Mouse (Mus musculus) brown adipose tissue, adult 24 weeks (tissue): ENCODE results near the gene Frmd3. TPM values are rescaled to one million over a fixed set of nuclear protein-coding genes. Genes with fewer than 3 reads are reported as not detected.
"Not testable (repeated sequence)": the region's sequence is repeated elsewhere in the genome, so short reads cannot be mapped to it uniquely, and the experiment has no call there.

Experiments used
- H3K27ac ChIP-seq: fragments of 200-500 bp; replicated peaks from 2 replicates; pipeline ENCODE4 v1.5.1; 2012; ENCODE audit warnings: low read depth, mild to moderate bottlenecking, low read length
- H3K4me1 ChIP-seq: fragments of 200-500 bp; 2 replicates; pipeline ENCODE4 v1.6.1; 2012; ENCODE audit warnings: low read length, mixed read lengths; ENCODE audit not compliant: control insufficient read depth, insufficient read depth, insufficient read length
- H3K4me3 ChIP-seq: fragments of 200-500 bp; 2 replicates; pipeline ENCODE4 v1.5.1; 2012; ENCODE audit warnings: low read depth, mild to moderate bottlenecking, low read length, moderate library complexity; ENCODE audit not compliant: insufficient read depth
- polyA plus RNA-seq: library from polyadenylated mRNA; stranded (reverse); fragments of >200 nt; gene quantifications from 2 replicates; pipeline ENCODE4 v1.2.4, GENCODE M21; 2012; ENCODE audit not compliant: missing spikeins, insufficient read depth, insufficient read length

Gene Frmd3
- 0.32 TPM in 1 of 2 replicates, not detected in the other for polyA plus RNA-seq

- Histone ChIP-seq H3K27ac (no peak within 1 kb of the TSS), H3K4me3 (peak within 1 kb of the TSS; percentile 34), H3K4me1 (no peaks in the 10 kb centered on the region)
Observed at GRCm38 (mm10) chr4:74013211-74014047, at the start of gene Frmd3. Gene Frmd3 (plus strand): TSS chr4:74013442.

GRCm38 (mm10) chr4:73980454-73980853 lies 32.8 kb upstream of the Frmd3 start:
- Histone ChIP-seq H3K4me1 (no peaks in the 10 kb centered on the region), H3K4me3 (no peak overlapping the region), H3K27ac (no peak overlapping the region)

- Histone ChIP-seq H3K4me3 (no peak overlapping the region), H3K4me1 (no peaks in the 10 kb centered on the region), H3K27ac (no peak overlapping the region)
Observed at GRCm38 (mm10) chr4:74012277-74012676, 965 bp upstream of the Frmd3 start.

GRCm38 (mm10) chr4:74012700-74013099 lies 542 bp upstream of the Frmd3 start:
- Histone ChIP-seq H3K4me3 (no peak overlapping the region), H3K4me1 (no peaks in the 10 kb centered on the region)

GRCm38 (mm10) chr4:74014048-74014500 lies 832 bp downstream of the Frmd3 start:
- Histone ChIP-seq H3K4me3 (no peak overlapping the region), H3K4me1 (no peaks in the 10 kb centered on the region), H3K27ac (no peak overlapping the region)

More at GRCm38 (mm10) chr4:74012700-74013099, 542 bp upstream of the Frmd3 start:
- no peak overlapping the region for H3K27ac ChIP-seq

- Histone ChIP-seq H3K27ac (no peak overlapping the region), H3K4me3 (no peak overlapping the region)
Observed at GRCm38 (mm10) chr4:74020084-74020483, 6.8 kb downstream of the Frmd3 start.

GRCm38 (mm10) chr4:74043226-74043625 lies 30.0 kb downstream of the Frmd3 start:
- Histone ChIP-seq H3K4me1 (no peaks in the 10 kb centered on the region), H3K4me3 (no peak overlapping the region), H3K27ac (no peak overlapping the region)

More at GRCm38 (mm10) chr4:74020084-74020483, 6.8 kb downstream of the Frmd3 start:
- H3K4me1 ChIP-seq = no peaks in the 10 kb centered on the region

GRCm38 (mm10) chr4:74051692-74052091 lies 38.5 kb downstream of the Frmd3 start:
- H3K27ac ChIP-seq = no peak overlapping the region
- no peak overlapping the region for H3K4me3 ChIP-seq
- H3K4me1 ChIP-seq = no peaks in the 10 kb centered on the region

GRCm38 (mm10) chr4:74076727-74077126 lies 63.5 kb downstream of the Frmd3 start:
- Histone ChIP-seq H3K27ac (no peak overlapping the region), H3K4me3 (no peak overlapping the region), H3K4me1 (no peaks in the 10 kb centered on the region)

GRCm38 (mm10) chr4:74110816-74111215 lies 97.6 kb downstream of the Frmd3 start:
- H3K4me3 ChIP-seq = no peak overlapping the region
- no peak overlapping the region for H3K27ac ChIP-seq
- no peaks in the 10 kb centered on the region for H3K4me1 ChIP-seq

- no peak overlapping the region for H3K4me3 ChIP-seq
- H3K27ac ChIP-seq = no peak overlapping the region
- no peaks in the 10 kb centered on the region for H3K4me1 ChIP-seq
Observed at GRCm38 (mm10) chr4:74191528-74191927, 178.3 kb downstream of the Frmd3 start.

- Histone ChIP-seq H3K4me1 (no peaks in the 10 kb centered on the region), H3K27ac (no peak overlapping the region), H3K4me3 (no peak overlapping the region)
Observed at GRCm38 (mm10) chr4:74201281-74201811, 188.1 kb downstream of the Frmd3 start.

- H3K4me3 ChIP-seq, H3K27ac ChIP-seq, H3K4me1 ChIP-seq: not testable (repeated sequence)
Observed at GRCm38 (mm10) chr4:74221780-74222179, 208.5 kb downstream of the Frmd3 start.

GRCm38 (mm10) chr4:74222360-74222759 lies 209.1 kb downstream of the Frmd3 start:
- H3K4me1 ChIP-seq = no peaks in the 10 kb centered on the region
- H3K4me3 ChIP-seq = no peak overlapping the region
- no peak overlapping the region for H3K27ac ChIP-seq

GRCm38 (mm10) chr4:74224210-74224609 lies 211.0 kb downstream of the Frmd3 start:
- no peak overlapping the region for H3K27ac ChIP-seq
- H3K4me3 ChIP-seq = no peak overlapping the region
- H3K4me1 ChIP-seq = no peaks in the 10 kb centered on the region

GRCm38 (mm10) chr4:74230994-74231393 lies 217.8 kb downstream of the Frmd3 start:
- no peak overlapping the region for H3K27ac ChIP-seq
- no peak overlapping the region for H3K4me3 ChIP-seq
- no peaks in the 10 kb centered on the region for H3K4me1 ChIP-seq
